Mouse (Mus musculus) spleen, adult 2 months (tissue): ENCODE data around the gene Olfr577.

Experiments
- CTCF ChIP-seq: fragments of 200-500 bp; IDR thresholded peaks from 2 replicates; pipeline ENCODE4 v1.5.1; 2011; ENCODE audit warnings: mild to moderate bottlenecking, inconsistent platforms; ENCODE audit not compliant: insufficient read depth, insufficient read length, insufficient replicate concordance; ENCODE audit errors: extremely low read depth
- POLR2A ChIP-seq: fragments of 200-500 bp; IDR thresholded peaks from 2 replicates; pipeline ENCODE4 v1.6.1; 2011; ENCODE audit warnings: low read depth, low read length, inconsistent platforms

DNA sequence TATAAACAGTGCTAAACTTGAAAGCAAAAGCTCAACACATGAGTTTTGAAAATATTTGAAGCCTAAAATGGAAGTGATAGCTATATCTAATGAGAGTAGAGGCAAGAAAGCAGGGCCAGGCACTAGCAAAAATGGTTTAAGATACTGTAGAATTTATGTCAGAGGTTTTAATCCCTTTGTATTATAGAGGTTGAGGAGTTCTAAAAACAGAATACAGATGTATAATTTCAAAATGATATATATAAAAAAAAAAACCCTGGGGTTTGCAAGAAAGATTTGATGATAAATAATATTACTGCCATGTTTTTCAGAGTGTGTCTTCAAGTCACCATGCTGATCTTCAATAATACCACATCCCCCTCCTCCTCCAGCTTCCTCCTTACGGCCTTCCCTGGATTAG, 27.6 kb downstream of the Olfr577 start, which contains the start of gene Olfr574:
- TF ChIP-seq CTCF (no peak), POLR2A (no peak)
